Mouse (Mus musculus) E14TG2a.4 (cell line): Measurements from ENCODE around the gene H3f3a.
A peak's percentile ranks its signal among the peaks of the same experiment; 100 is the strongest.
"Not testable (repeated sequence)": the region's sequence is repeated elsewhere in the genome, so short reads cannot be mapped to it uniquely, and the experiment has no call there.

Experiments
- H3K27me3 ChIP-seq: 2 replicates; pipeline ENCODE4 v1.6.1; 2014; ENCODE audit warnings: low read length, control low read depth; ENCODE audit not compliant: insufficient read depth
- H3K36me3 ChIP-seq: 2 replicates; pipeline ENCODE4 v1.6.1; 2014; ENCODE audit warnings: low read length, control low read depth; ENCODE audit not compliant: insufficient read depth
- H3K4me1 ChIP-seq: replicated peaks from 2 replicates; pipeline ENCODE4 v1.6.1; 2014; ENCODE audit warnings: low read depth, low read length, control low read depth
- H3K4me3 ChIP-seq: replicated peaks from 2 replicates; pipeline ENCODE4 v1.5.1; 2014; ENCODE audit warnings: mild to moderate bottlenecking, low read length
- H3K9me3 ChIP-seq: 2 replicates; pipeline ENCODE4 v1.6.1; 2014; ENCODE audit warnings: low read length, control low read depth
- CTCF ChIP-seq: conservative IDR thresholded peaks from 2 replicates; pipeline ENCODE4 v1.5.1; 2014; ENCODE audit warnings: low read length
- NANOG ChIP-seq: IDR thresholded peaks from 2 replicates; pipeline ENCODE4 v1.6.1; 2014; ENCODE audit warnings: borderline replicate concordance, low read length, mixed read lengths
- POU5F1 ChIP-seq: IDR thresholded peaks from 2 replicates; pipeline ENCODE4 v1.6.1; 2014; ENCODE audit warnings: low read length, borderline replicate concordance

The H3f3a gene

GRCm38 (mm10) chr1:180841561-180842300 lies 28.0 kb upstream of the H3f3a start:
- Histone ChIP-seq H3K27me3 (peaks cover 16% of the 10 kb centered on the region; the same call in 1 of the 2 replicates), H3K4me1 (peaks cover 13% of the 10 kb centered on the region), H3K9me3 (no peaks in the 10 kb centered on the region), H3K4me3 (no peak overlapping the region), H3K36me3 (no peaks in the 10 kb centered on the region)
- no peak for TF ChIP-seq POU5F1
- no peak for TF ChIP-seq NANOG
- no peak for TF ChIP-seq CTCF

- peaks cover 8% of the 10 kb centered on the region for H3K4me1 ChIP-seq
- no peaks in the 10 kb centered on the region for H3K36me3 ChIP-seq
- no peaks in the 10 kb centered on the region for H3K9me3 ChIP-seq
- H3K27me3 ChIP-seq = peaks cover 16% of the 10 kb centered on the region; the same call in 1 of the 2 replicates
- H3K4me3 ChIP-seq = no peak overlapping the region
- TF ChIP-seq CTCF (no peak), NANOG (no peak), POU5F1 (no peak)
These were observed 25.6 kb upstream of the H3f3a start for GRCm38 (mm10) chr1:180839201-180839910.

- peaks cover 16% of the 10 kb centered on the region; the same call in 1 of the 2 replicates for H3K27me3 ChIP-seq
- no peaks in the 10 kb centered on the region for H3K4me1 ChIP-seq
- no peaks in the 10 kb centered on the region for H3K36me3 ChIP-seq
- H3K4me3 ChIP-seq = no peak overlapping the region
- no peaks in the 10 kb centered on the region for H3K9me3 ChIP-seq
- TF ChIP-seq CTCF (no peak), NANOG (no peak), POU5F1 (no peak)
These were observed 24.3 kb upstream of the H3f3a start for GRCm38 (mm10) chr1:180838014-180838413.

GRCm38 (mm10) chr1:180837186-180837585 lies 23.4 kb upstream of the H3f3a start:
- H3K27me3 ChIP-seq = peaks cover 15% of the 10 kb centered on the region; the same call in 1 of the 2 replicates
- H3K4me3 ChIP-seq = no peak overlapping the region
- H3K4me1 ChIP-seq = no peaks in the 10 kb centered on the region
- H3K36me3 ChIP-seq = no peaks in the 10 kb centered on the region
- no peak for TF ChIP-seq NANOG
- no peak for TF ChIP-seq CTCF
- no peak for TF ChIP-seq POU5F1
- H3K9me3 ChIP-seq = no peaks in the 10 kb centered on the region

GRCm38 (mm10) chr1:180836467-180836866 lies 22.7 kb upstream of the H3f3a start:
- H3K4me1 ChIP-seq, H3K27me3 ChIP-seq, H3K4me3 ChIP-seq, H3K9me3 ChIP-seq, H3K36me3 ChIP-seq: not testable (repeated sequence)

GRCm38 (mm10) chr1:180835273-180836015 lies 21.7 kb upstream of the H3f3a start:
- Histone ChIP-seq H3K4me1 (peaks cover 10% of the 10 kb centered on the region), H3K4me3 (no peak overlapping the region), H3K36me3 (no peaks in the 10 kb centered on the region), H3K9me3 (no peaks in the 10 kb centered on the region), H3K27me3 (peaks cover 11% of the 10 kb centered on the region)
- TF ChIP-seq NANOG = no peak

- Histone ChIP-seq H3K27me3 (peaks cover 35% of the 10 kb centered on the region), H3K4me3 (peak overlapping the region; percentile 64), H3K36me3 (no peaks in the 10 kb centered on the region), H3K9me3 (no peaks in the 10 kb centered on the region), H3K4me1 (peaks cover 25% of the 10 kb centered on the region)
- no peak for TF ChIP-seq NANOG
- no peak for TF ChIP-seq CTCF
- no peak for TF ChIP-seq POU5F1
These were observed 17.0 kb upstream of the H3f3a start for GRCm38 (mm10) chr1:180830588-180831346.

- Histone ChIP-seq H3K27me3 (peaks cover 40% of the 10 kb centered on the region), H3K4me3 (peak overlapping the region; percentile 64), H3K9me3 (no peaks in the 10 kb centered on the region), H3K4me1 (peaks cover 25% of the 10 kb centered on the region), H3K36me3 (no peaks in the 10 kb centered on the region)
- no peak for TF ChIP-seq CTCF
These were observed 16.4 kb upstream of the H3f3a start for GRCm38 (mm10) chr1:180830175-180830574.
